ENCODE assay signal across 26 mouse cellular contexts in the genomic region with DNA sequence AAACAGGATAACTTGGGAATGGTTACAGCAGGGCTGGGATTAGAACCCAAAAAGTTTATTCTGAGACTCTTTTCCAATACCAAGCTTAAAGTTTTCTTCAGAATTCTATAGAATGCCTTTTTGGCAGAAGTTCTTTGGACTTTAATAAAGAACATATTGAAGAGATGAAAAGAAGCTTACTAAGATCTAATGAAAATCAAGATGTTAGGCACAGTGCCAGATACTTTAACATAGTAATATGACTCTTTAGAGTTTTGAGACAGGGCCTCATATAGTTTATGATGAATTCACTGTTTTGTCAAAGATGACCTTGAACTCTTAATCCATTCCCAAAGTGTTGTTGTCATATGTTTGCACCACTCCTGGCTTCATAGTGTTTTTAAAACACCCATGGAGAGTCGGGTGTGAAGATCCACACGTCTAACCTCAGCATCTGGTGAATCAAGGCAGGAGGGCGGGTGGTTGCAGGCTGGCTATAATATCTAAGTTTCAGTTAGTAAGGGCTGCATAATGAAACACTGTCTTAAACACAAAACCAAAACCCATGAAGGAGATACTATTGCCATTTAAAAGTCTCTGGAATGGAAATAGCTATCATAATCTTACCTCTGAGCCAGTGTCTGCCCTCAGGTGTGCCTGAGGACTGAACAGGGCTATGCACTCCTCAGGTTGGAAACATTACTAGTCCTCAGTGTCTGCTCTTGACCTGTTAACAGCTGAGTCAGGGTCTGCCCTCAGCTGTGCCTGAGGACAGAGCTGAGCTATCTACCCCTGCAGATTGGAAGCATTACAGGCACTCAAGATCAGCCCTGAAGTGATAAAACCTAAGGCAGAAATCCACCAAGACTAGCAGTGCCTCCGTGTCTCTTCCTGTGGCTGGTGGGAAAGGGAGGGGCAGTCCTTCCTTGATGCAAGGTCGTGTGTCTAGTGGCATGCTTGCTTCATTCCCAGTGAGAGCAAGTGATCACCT. TPM values are rescaled to one million over a fixed set of nuclear protein-coding genes. Genes with fewer than 3 reads are reported as not detected.
DNase-seq lines count a peak whose midpoint lies in the region; ATAC-seq lines count a peak whose summit lies in the region.
"Had no signal": no experiment of that assay in that cellular context is flagged by ENCODE, and none has a peak within 500 bp of the region (broad histone marks: within the 10 kb centered on the region; RNA-seq: fewer than 3 reads in every experiment).

No protein-coding gene starts in this region.

- no peak overlapping the region for H3K4me2 ChIP-seq in heart, embryonic 11.5 days
- H3K4me2 ChIP-seq in liver, embryonic 12.5 days = no peak overlapping the region
- H3K4me2 ChIP-seq in limb, embryonic 15.5 days = no peak overlapping the region
- H3K4me2 ChIP-seq: forebrain, embryonic 13.5 days; hindbrain, embryonic 15.5 days; kidney, embryonic 15.5 days; midbrain, embryonic 11.5 days; stomach, embryonic 15.5 days had no signal

- no peak for DNase-seq in heart, adult 11 months
- DNase-seq in liver = no peak
- DNase-seq in cerebellum, adult 9-10 months = no peak
- DNase-seq in urinary bladder, postnatal 25 days (ENCODE audit: low spot score) = no peak
- DNase-seq: adrenal gland, postnatal 14 days; cerebellum, adult 11 months; cerebellum, adult 9-11 months; gastrocnemius, postnatal 36 days; kidney, adult 18-20 months; kidney, postnatal 36 days; lung, postnatal 14 days; right cerebral cortex, postnatal 25 days had no signal

- H3K27me3 ChIP-seq in heart, embryonic 11.5 days (ENCODE audit: control insufficient read depth, insufficient read depth, low read length) = no peaks in the 10 kb centered on the region
- no peaks in the 10 kb centered on the region for H3K27me3 ChIP-seq in liver, embryonic 12.5 days (replicated peaks)
- H3K27me3 ChIP-seq in limb, embryonic 15.5 days = no peaks in the 10 kb centered on the region
- H3K27me3 ChIP-seq: forebrain, embryonic 13.5 days; hindbrain, embryonic 15.5 days; kidney, embryonic 15.5 days; stomach, embryonic 15.5 days had no signal

- H3K4me1 ChIP-seq in heart, embryonic 11.5 days (ENCODE audit: control insufficient read depth, insufficient read depth, low read length) = peaks cover 11% of the 10 kb centered on the region
- H3K4me1 ChIP-seq in liver, embryonic 12.5 days = peaks cover 20% of the 10 kb centered on the region
- H3K4me1 ChIP-seq in limb, embryonic 15.5 days = peaks cover 15% of the 10 kb centered on the region
- H3K4me1 ChIP-seq: forebrain, embryonic 13.5 days; hindbrain, embryonic 15.5 days had no signal

- H3K9me3 ChIP-seq in heart, embryonic 11.5 days (replicated peaks; ENCODE audit: control insufficient read depth, low read length) = no peaks in the 10 kb centered on the region
- no peaks in the 10 kb centered on the region for H3K9me3 ChIP-seq in liver, embryonic 12.5 days (replicated peaks)
- no peaks in the 10 kb centered on the region for H3K9me3 ChIP-seq in limb, embryonic 15.5 days
- H3K9me3 ChIP-seq: forebrain, embryonic 13.5 days; hindbrain, embryonic 10.5 days; hindbrain, embryonic 15.5 days; kidney, embryonic 15.5 days; stomach, embryonic 15.5 days had no signal

- no peak for ATAC-seq in heart, embryonic 11.5 days (replicated peaks; ENCODE audit: insufficient number of reproducible peaks, low FRiP score, low TSS enrichment)
- peak; percentile 70 for ATAC-seq in liver, embryonic 12.5 days
- ATAC-seq in limb, embryonic 15.5 days (ENCODE audit: insufficient number of reproducible peaks, low FRiP score, low TSS enrichment, low read depth) = peak; percentile 49
- ATAC-seq: CD4-positive, CD25-positive, alpha-beta regulatory T cell, adult 4 months; forebrain, embryonic 13.5 days; inflammation-experienced regulatory T-cells, adult 6 months; midbrain, embryonic 16.5 days had no signal

- H3K4me3 ChIP-seq in heart, embryonic 11.5 days (ENCODE audit: low read depth, low read length) = no peak overlapping the region
- no peak overlapping the region for H3K4me3 ChIP-seq in liver, embryonic 12.5 days
- no peak overlapping the region for H3K4me3 ChIP-seq in limb, embryonic 15.5 days
- H3K4me3 ChIP-seq: forebrain, embryonic 13.5 days; hindbrain, embryonic 10.5 days; hindbrain, embryonic 15.5 days; left cerebral cortex, adult 2 months; stomach, embryonic 15.5 days had no signal

- H3K27ac ChIP-seq in heart, embryonic 11.5 days (ENCODE audit: low read depth, low read length) = peak overlapping the region; percentile 63; the same call in 1 of the 2 replicates
- H3K27ac ChIP-seq in liver, embryonic 12.5 days = no peak overlapping the region
- peak overlapping the region; percentile 43; the same call in 1 of the 2 replicates for H3K27ac ChIP-seq in limb, embryonic 15.5 days
- H3K27ac ChIP-seq: forebrain, embryonic 13.5 days; hindbrain, embryonic 10.5 days; hindbrain, embryonic 15.5 days; layer of hippocampus, adult 2 months; left cerebral cortex, adult 2 months; stomach, embryonic 15.5 days had no signal

- H3K9ac ChIP-seq in heart, embryonic 11.5 days (ENCODE audit: low read depth, low read length) = no peak overlapping the region
- no peak overlapping the region for H3K9ac ChIP-seq in liver, embryonic 12.5 days
- no peak overlapping the region for H3K9ac ChIP-seq in limb, embryonic 15.5 days
- H3K9ac ChIP-seq: forebrain, embryonic 13.5 days; hindbrain, embryonic 15.5 days; kidney, embryonic 15.5 days; stomach, embryonic 15.5 days had no signal

- no peaks in the 10 kb centered on the region for H3K36me3 ChIP-seq in heart, embryonic 11.5 days (ENCODE audit: control insufficient read depth, insufficient read depth, low read length)
- H3K36me3 ChIP-seq in liver, embryonic 12.5 days = no peaks in the 10 kb centered on the region
- H3K36me3 ChIP-seq in limb, embryonic 15.5 days = no peaks in the 10 kb centered on the region
- H3K36me3 ChIP-seq: hindbrain, embryonic 10.5 days; hindbrain, embryonic 15.5 days; kidney, embryonic 15.5 days; stomach, embryonic 15.5 days had no signal

- WGBS in heart, embryonic 11.5 days (ENCODE audit: insufficient replicate concordance) = 46% methylated on average over 5 of the region's 5 CpGs
- 29% methylated on average over 5 of the region's 5 CpGs for WGBS in liver, embryonic 12.5 days (ENCODE audit: insufficient replicate concordance)
- WGBS in limb, embryonic 15.5 days = 33% methylated on average over 5 of the region's 5 CpGs

RNA-seq across cellular contexts. Expression of gene Tek, which starts 1.5 kb away (rescaled TPM):
- polyA plus RNA-seq in heart, embryonic 11.5 days (2014; fragmentation: Nextera tagmentation; extraction: Ambion mirVana) = 56.1 and 70.5 TPM in 2 replicates
- 8.0 and 8.2 TPM in 2 replicates for polyA plus RNA-seq in liver, embryonic 12.5 days (2016; fragmentation: Nextera tagmentation; extraction: Ambion mirVana)
- 14.6 and 15.9 TPM in 2 replicates for polyA plus RNA-seq in limb, embryonic 15.5 days (2015; fragmentation: Nextera tagmentation; extraction: Ambion mirVana)
- polyA plus RNA-seq: CD4-positive, CD25-positive, alpha-beta regulatory T cell, adult 4 months; inflammation-experienced regulatory T-cells, adult 6 months had no signal
